Mouse (Mus musculus): ENCODE results near the gene Lrp6.

Lrp6 gene

GRCm38 (mm10) chr6:134436955-134437354, 129.8 kb downstream of the Lrp6 start:
- no peak for DNase-seq (ENCODE audit: inconsistent ontology term)

- no peak for DNase-seq (ENCODE audit: inconsistent ontology term)
These were observed 131.8 kb downstream of the Lrp6 start for GRCm38 (mm10) chr6:134434866-134435390.

GRCm38 (mm10) chr6:134434044-134434443, 132.7 kb downstream of the Lrp6 start:
- DNase-seq (ENCODE audit: inconsistent ontology term), result no peak

GRCm38 (mm10) chr6:134433281-134433680, 133.5 kb downstream of the Lrp6 start:
- no peak for DNase-seq (ENCODE audit: inconsistent ontology term)

GRCm38 (mm10) chr6:134431583-134431982, 135.2 kb downstream of the Lrp6 start:
- peak; percentile 29 for DNase-seq (ENCODE audit: inconsistent ontology term)

GRCm38 (mm10) chr6:134430161-134430799, 136.5 kb downstream of the Lrp6 start:
- DNase-seq (ENCODE audit: inconsistent ontology term), result no peak

GRCm38 (mm10) chr6:134428455-134428854, 138.3 kb downstream of the Lrp6 start:
- DNase-seq (ENCODE audit: inconsistent ontology term), result no peak

GRCm38 (mm10) chr6:134427165-134427564, 139.6 kb downstream of the Lrp6 start:
- DNase-seq (ENCODE audit: inconsistent ontology term), result no peak

GRCm38 (mm10) chr6:134425216-134425717, 141.5 kb downstream of the Lrp6 start:
- peak; percentile 59 for DNase-seq (ENCODE audit: inconsistent ontology term)

- no peak for DNase-seq (ENCODE audit: inconsistent ontology term)
These were observed 144.8 kb downstream of the Lrp6 start for GRCm38 (mm10) chr6:134421921-134422320.

GRCm38 (mm10) chr6:134420375-134420774, 146.4 kb downstream of the Lrp6 start:
- DNase-seq (ENCODE audit: inconsistent ontology term), result no peak

- DNase-seq (ENCODE audit: inconsistent ontology term), result no peak
These were observed 148.9 kb downstream of the Lrp6 start for GRCm38 (mm10) chr6:134417886-134418285.

GRCm38 (mm10) chr6:134416556-134417105, 150.1 kb downstream of the Lrp6 start:
- no peak for DNase-seq (ENCODE audit: inconsistent ontology term)

- DNase-seq (ENCODE audit: inconsistent ontology term), result no peak
These were observed 152.3 kb downstream of the Lrp6 start for GRCm38 (mm10) chr6:134414532-134414883.

GRCm38 (mm10) chr6:134413706-134414531, 152.8 kb downstream of the Lrp6 start:
- no peak for DNase-seq (ENCODE audit: inconsistent ontology term)

GRCm38 (mm10) chr6:134407226-134407625, 159.5 kb downstream of the Lrp6 start:
- no peak for DNase-seq (ENCODE audit: inconsistent ontology term)

GRCm38 (mm10) chr6:134403684-134404070, 163.1 kb downstream of the Lrp6 start:
- no peak for DNase-seq (ENCODE audit: inconsistent ontology term)

- DNase-seq (ENCODE audit: inconsistent ontology term), result peak; percentile 24
These were observed 163.7 kb downstream of the Lrp6 start for GRCm38 (mm10) chr6:134402914-134403683.

Data from Muller cell, postnatal 12 days (primary cell).